Mouse (Mus musculus): Measurements from ENCODE around the gene Lamtor5.
A peak's percentile ranks its signal among the peaks of the same experiment; 100 is the strongest.
"Not testable (repeated sequence)": the region's sequence is repeated elsewhere in the genome, so short reads cannot be mapped to it uniquely, and the experiment has no call there.

Lamtor5 gene

GRCm38 (mm10) chr3:107272433-107272832 is 6.2 kb upstream of the Lamtor5 start:
- DNase-seq: no peak

- DNase-seq: peak; percentile 64 to 70
These were observed 4.8 kb upstream of the Lamtor5 start for GRCm38 (mm10) chr3:107273820-107274219.

- DNase-seq: no peak
These were observed 3.3 kb upstream of the Lamtor5 start for GRCm38 (mm10) chr3:107275351-107275750.

- DNase-seq: no peak
These were observed 2.7 kb upstream of the Lamtor5 start for GRCm38 (mm10) chr3:107275996-107276395.

- DNase-seq: no peak
These were observed 2.0 kb upstream of the Lamtor5 start for GRCm38 (mm10) chr3:107276626-107277025.

- no peak for DNase-seq
These were observed 7.5 kb downstream of the Lamtor5 start for GRCm38 (mm10) chr3:107286123-107286522.

GRCm38 (mm10) chr3:107287346-107287745 is 8.7 kb downstream of the Lamtor5 start:
- no peak for DNase-seq

GRCm38 (mm10) chr3:107290764-107291381 is 12.2 kb downstream of the Lamtor5 start, which contains the start of gene Slc16a4:
Slc16a4 (plus strand) TSS chr3:107291230.
- DNase-seq: no peak

GRCm38 (mm10) chr3:107295672-107296360 is 17.2 kb downstream of the Lamtor5 start:
- DNase-seq: no peak

- DNase-seq: not testable (repeated sequence)
These were observed 18.3 kb downstream of the Lamtor5 start for GRCm38 (mm10) chr3:107296917-107297316.

- DNase-seq: no peak
These were observed 38.7 kb downstream of the Lamtor5 start for GRCm38 (mm10) chr3:107317338-107317737.

GRCm38 (mm10) chr3:107321141-107321540 is 42.5 kb downstream of the Lamtor5 start:
- DNase-seq: no peak

- no peak for DNase-seq
These were observed 43.1 kb downstream of the Lamtor5 start for GRCm38 (mm10) chr3:107321776-107322175.

GRCm38 (mm10) chr3:107326442-107326841 is 47.8 kb downstream of the Lamtor5 start:
- DNase-seq: no peak

- peak; percentile 13 to 27 for DNase-seq
These were observed 52.1 kb downstream of the Lamtor5 start for GRCm38 (mm10) chr3:107330503-107331424.

GRCm38 (mm10) chr3:107331746-107332126 is 53.1 kb downstream of the Lamtor5 start:
- no peak for DNase-seq

- DNase-seq: no peak
These were observed 53.7 kb downstream of the Lamtor5 start for GRCm38 (mm10) chr3:107332127-107332959.

- DNase-seq: peak; percentile 93 to 95
These were observed 54.3 kb downstream of the Lamtor5 start for GRCm38 (mm10) chr3:107332960-107333380.
